Mouse (Mus musculus): ENCODE results near the gene Grid2. TPM values are rescaled to one million over a fixed set of nuclear protein-coding genes. Genes with fewer than 3 reads are reported as not detected.
"Not testable (repeated sequence)": the region's sequence is repeated elsewhere in the genome, so short reads cannot be mapped to it uniquely, and the experiment has no call there.

Grid2 gene
- polyA plus RNA-seq, 1 experiment = 0.06 TPM

DNA sequence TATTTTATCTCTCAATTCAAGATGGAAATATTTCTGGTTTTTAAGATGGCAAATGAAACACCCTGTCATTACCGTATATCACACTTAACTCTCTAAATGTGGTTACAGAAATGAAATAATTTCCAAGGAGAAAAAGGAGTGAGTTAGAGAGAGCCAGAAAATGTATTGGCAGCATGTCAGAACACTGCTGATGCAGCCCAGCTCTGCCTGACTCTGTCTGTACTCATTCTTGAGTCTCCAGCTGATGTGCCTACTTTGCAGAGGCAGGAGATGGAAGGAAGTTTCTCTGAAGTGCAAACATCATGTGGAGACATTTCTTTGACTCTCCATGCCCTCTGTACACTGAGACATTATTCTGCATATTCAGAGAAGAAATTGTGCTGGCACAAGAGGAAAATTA lies 226.5 kb downstream of the Grid2 start:
- no peak overlapping the region for H3K4me3 ChIP-seq (ENCODE audit: control insufficient read depth, low read depth, low read length)
- H3K27ac ChIP-seq (ENCODE audit: control insufficient read depth, insufficient read depth, low read depth, low read length) = no peak overlapping the region
- H3K27me3 ChIP-seq (ENCODE audit: control insufficient read depth, insufficient read depth, low read length) = no peaks in the 10 kb centered on the region
- no peaks in the 10 kb centered on the region for H3K4me1 ChIP-seq (ENCODE audit: control insufficient read depth, insufficient read depth, low read length)
- TF ChIP-seq POLR2A (IDR thresholded peaks at IDR 0.05; ENCODE audit: control insufficient read depth, low read depth, low read length) (no peak), CTCF (IDR thresholded peaks at IDR 0.05; ENCODE audit: control insufficient read depth, insufficient read depth, insufficient replicate concordance, low read depth, low read length) (no peak)
- H3K36me3 ChIP-seq (ENCODE audit: control insufficient read depth, insufficient read depth, low read length) = no peaks in the 10 kb centered on the region

DNA sequence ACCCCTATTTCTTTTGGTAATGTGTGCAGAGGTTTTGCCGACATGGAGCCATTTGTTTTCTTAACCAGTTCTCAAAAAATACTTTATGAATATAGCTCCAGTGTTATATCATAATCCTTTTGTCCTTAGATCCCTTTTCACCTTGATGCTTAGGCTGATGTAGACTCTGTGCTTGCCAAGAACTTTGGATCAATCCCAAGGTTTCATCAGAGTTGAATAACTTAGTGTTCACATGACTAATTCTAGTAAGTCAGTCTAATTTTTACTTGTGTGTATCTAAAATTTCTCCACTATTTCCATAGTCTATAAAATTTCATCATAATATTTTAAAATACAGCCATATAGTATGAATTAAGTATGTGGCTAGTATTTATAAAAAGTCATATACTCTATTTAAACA lies 259.3 kb downstream of the Grid2 start:
- Histone ChIP-seq H3K27ac (ENCODE audit: control insufficient read depth, insufficient read depth, low read depth, low read length) (no peak overlapping the region), H3K36me3 (ENCODE audit: control insufficient read depth, insufficient read depth, low read length) (no peaks in the 10 kb centered on the region), H3K27me3 (ENCODE audit: control insufficient read depth, insufficient read depth, low read length) (no peaks in the 10 kb centered on the region), H3K4me1 (ENCODE audit: control insufficient read depth, insufficient read depth, low read length) (no peaks in the 10 kb centered on the region), H3K4me3 (ENCODE audit: control insufficient read depth, low read depth, low read length) (no peak overlapping the region)
- TF ChIP-seq POLR2A (IDR thresholded peaks at IDR 0.05; ENCODE audit: control insufficient read depth, low read depth, low read length) (no peak), CTCF (IDR thresholded peaks at IDR 0.05; ENCODE audit: control insufficient read depth, insufficient read depth, insufficient replicate concordance, low read depth, low read length) (no peak)

DNA sequence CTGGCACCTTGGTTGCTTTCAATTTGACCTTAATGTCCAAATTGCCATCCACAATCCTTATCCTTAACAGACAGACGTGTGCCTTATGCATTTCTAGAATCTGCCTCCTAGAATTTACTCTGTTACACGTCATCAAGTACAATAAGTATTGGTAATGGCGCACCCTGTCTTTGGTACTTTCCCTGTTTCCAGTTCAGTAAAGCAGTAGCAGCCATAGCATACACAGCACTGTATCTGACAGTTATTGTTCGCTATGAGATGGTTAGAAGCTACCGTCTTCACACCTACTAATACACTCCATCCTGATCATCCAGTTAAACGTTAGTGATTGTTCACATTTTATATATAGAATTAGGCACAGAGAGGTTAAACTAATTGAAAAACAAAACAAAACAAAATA lies 260.3 kb downstream of the Grid2 start:
- Histone ChIP-seq H3K4me1 (ENCODE audit: control insufficient read depth, insufficient read depth, low read length) (no peaks in the 10 kb centered on the region), H3K36me3 (ENCODE audit: control insufficient read depth, insufficient read depth, low read length) (no peaks in the 10 kb centered on the region), H3K4me3 (ENCODE audit: control insufficient read depth, low read depth, low read length) (no peak overlapping the region), H3K27me3 (ENCODE audit: control insufficient read depth, insufficient read depth, low read length) (no peaks in the 10 kb centered on the region), H3K27ac (ENCODE audit: control insufficient read depth, insufficient read depth, low read depth, low read length) (no peak overlapping the region)
- TF ChIP-seq CTCF (IDR thresholded peaks at IDR 0.05; ENCODE audit: control insufficient read depth, insufficient read depth, insufficient replicate concordance, low read depth, low read length) (no peak), POLR2A (IDR thresholded peaks at IDR 0.05; ENCODE audit: control insufficient read depth, low read depth, low read length) (no peak)

DNA sequence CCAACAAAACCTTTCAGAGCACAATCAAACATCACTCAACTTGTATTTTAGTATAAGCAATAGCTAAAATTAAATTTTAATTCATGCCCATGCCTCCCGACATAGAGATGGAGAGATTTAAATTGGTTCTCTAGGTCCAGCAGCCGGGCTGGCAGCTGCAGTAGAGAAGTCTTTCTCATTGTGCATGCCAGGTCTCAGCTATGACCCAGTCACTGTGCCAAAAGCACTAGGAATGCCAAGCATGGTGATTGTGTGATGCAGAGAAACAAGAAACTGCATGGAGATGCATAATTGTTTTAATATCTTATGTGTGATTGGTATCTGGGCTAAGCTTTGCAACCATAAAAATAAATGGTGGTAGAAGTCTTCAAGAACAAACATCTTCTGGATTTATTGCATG lies 276.1 kb downstream of the Grid2 start:
- H3K4me3 ChIP-seq (ENCODE audit: control insufficient read depth, low read depth, low read length) = no peak overlapping the region
- H3K36me3 ChIP-seq (ENCODE audit: control insufficient read depth, insufficient read depth, low read length) = no peaks in the 10 kb centered on the region
- TF ChIP-seq CTCF (IDR thresholded peaks at IDR 0.05; ENCODE audit: control insufficient read depth, insufficient read depth, insufficient replicate concordance, low read depth, low read length) (no peak), POLR2A (IDR thresholded peaks at IDR 0.05; ENCODE audit: control insufficient read depth, low read depth, low read length) (no peak)
- no peaks in the 10 kb centered on the region for H3K27me3 ChIP-seq (ENCODE audit: control insufficient read depth, insufficient read depth, low read length)
- H3K4me1 ChIP-seq (ENCODE audit: control insufficient read depth, insufficient read depth, low read length) = no peaks in the 10 kb centered on the region
- no peak overlapping the region for H3K27ac ChIP-seq (ENCODE audit: control insufficient read depth, insufficient read depth, low read depth, low read length)

DNA sequence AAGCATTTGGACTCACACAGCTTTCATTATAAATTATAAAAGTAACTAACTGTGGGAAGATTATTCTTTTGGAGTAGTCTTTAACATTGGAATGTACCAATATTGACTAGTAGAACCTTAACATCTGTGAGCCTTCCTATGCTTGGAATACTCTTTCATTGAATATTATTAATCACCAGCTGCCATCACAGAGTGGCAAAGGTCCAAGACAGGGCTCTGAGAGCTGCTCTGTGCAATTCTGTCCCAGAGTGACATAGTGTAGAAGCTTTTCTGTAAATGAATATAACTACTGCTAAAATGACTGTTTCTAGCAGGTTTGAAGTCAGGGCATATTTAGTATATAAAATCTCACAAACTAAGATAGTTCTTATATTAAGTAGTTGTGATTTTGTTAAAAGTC lies 277.2 kb downstream of the Grid2 start:
- Histone ChIP-seq H3K4me3 (ENCODE audit: control insufficient read depth, low read depth, low read length) (no peak overlapping the region), H3K36me3 (ENCODE audit: control insufficient read depth, insufficient read depth, low read length) (no peaks in the 10 kb centered on the region), H3K27ac (ENCODE audit: control insufficient read depth, insufficient read depth, low read depth, low read length) (no peak overlapping the region), H3K27me3 (ENCODE audit: control insufficient read depth, insufficient read depth, low read length) (no peaks in the 10 kb centered on the region), H3K4me1 (ENCODE audit: control insufficient read depth, insufficient read depth, low read length) (no peaks in the 10 kb centered on the region)
- no peak for TF ChIP-seq CTCF (IDR thresholded peaks at IDR 0.05; ENCODE audit: control insufficient read depth, insufficient read depth, insufficient replicate concordance, low read depth, low read length)
- no peak for TF ChIP-seq POLR2A (IDR thresholded peaks at IDR 0.05; ENCODE audit: control insufficient read depth, low read depth, low read length)

DNA sequence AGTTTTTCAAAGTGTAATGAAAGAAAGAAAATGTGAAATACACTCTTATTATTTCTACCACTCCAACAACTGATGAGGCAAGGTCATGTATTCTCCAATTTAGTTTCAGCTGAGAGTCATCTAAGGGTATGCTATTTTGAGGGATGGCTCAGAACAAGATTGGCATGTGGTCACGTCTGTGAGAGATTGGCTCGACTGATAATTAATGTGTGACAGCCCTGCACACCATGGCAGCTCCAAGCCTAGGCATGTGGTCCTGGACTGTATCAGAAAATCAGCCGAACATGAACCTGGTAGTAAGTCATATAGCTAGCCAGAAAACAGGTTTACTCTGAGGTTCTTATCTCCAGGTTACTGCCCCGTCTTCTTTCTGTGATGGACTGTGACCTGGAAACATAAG lies 292.1 kb downstream of the Grid2 start:
- TF ChIP-seq CTCF (IDR thresholded peaks at IDR 0.05; ENCODE audit: control insufficient read depth, insufficient read depth, insufficient replicate concordance, low read depth, low read length) = no peak
- no peak for TF ChIP-seq POLR2A (IDR thresholded peaks at IDR 0.05; ENCODE audit: control insufficient read depth, low read depth, low read length)
- Histone ChIP-seq H3K4me1 (ENCODE audit: control insufficient read depth, insufficient read depth, low read length) (no peaks in the 10 kb centered on the region), H3K4me3 (ENCODE audit: control insufficient read depth, low read depth, low read length) (no peak overlapping the region), H3K27me3 (ENCODE audit: control insufficient read depth, insufficient read depth, low read length) (no peaks in the 10 kb centered on the region), H3K36me3 (ENCODE audit: control insufficient read depth, insufficient read depth, low read length) (no peaks in the 10 kb centered on the region), H3K27ac (ENCODE audit: control insufficient read depth, insufficient read depth, low read depth, low read length) (no peak overlapping the region)

DNA sequence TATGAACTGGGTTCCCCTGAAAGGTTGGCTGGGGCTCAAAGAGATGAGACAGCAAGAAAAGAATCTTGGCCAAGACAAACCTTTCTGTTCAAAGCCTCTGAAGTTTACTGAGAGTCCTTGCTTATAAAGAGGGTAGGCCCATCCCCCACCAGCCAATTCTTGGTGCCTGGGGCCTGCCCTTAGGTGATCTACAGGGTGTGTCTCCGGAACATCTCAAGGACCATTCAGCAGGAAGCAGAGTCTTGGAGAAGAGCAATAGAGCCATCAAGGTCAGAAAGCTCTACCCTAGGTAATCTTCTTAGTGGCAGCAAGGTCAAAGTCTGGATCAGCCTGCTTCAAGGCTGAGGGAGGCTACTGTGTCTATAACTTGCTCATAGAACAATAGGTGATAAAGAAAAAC lies 313.1 kb downstream of the Grid2 start:
- not testable (repeated sequence) for H3K4me1 ChIP-seq (ENCODE audit: control insufficient read depth, insufficient read depth, low read length); H3K4me3 ChIP-seq (ENCODE audit: control insufficient read depth, low read depth, low read length); H3K27ac ChIP-seq (ENCODE audit: control insufficient read depth, insufficient read depth, low read depth, low read length); H3K27me3 ChIP-seq (ENCODE audit: control insufficient read depth, insufficient read depth, low read length); H3K36me3 ChIP-seq (ENCODE audit: control insufficient read depth, insufficient read depth, low read length)

DNA sequence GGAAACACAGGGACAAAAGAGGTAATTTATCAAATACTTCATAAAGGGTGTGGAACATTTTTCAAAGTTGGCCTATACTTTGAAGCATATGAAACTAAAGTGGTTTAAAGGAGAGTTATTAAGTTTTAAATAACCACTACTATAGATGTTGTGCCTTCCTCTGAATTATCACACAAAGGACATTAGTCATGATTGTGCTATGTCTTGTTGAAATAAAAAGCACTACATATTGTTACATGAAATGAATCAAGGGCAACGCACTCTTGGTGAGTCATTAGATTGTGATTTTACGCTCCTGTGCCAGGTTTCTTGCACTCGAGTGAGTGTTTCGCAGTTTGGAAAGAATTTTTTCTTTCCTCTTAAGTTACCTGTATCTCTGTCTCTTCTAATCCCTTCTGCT lies 335.0 kb downstream of the Grid2 start:
- Histone ChIP-seq H3K4me1 (ENCODE audit: control insufficient read depth, insufficient read depth, low read length) (no peaks in the 10 kb centered on the region), H3K27me3 (ENCODE audit: control insufficient read depth, insufficient read depth, low read length) (no peaks in the 10 kb centered on the region), H3K36me3 (ENCODE audit: control insufficient read depth, insufficient read depth, low read length) (no peaks in the 10 kb centered on the region), H3K27ac (ENCODE audit: control insufficient read depth, insufficient read depth, low read depth, low read length) (no peak overlapping the region), H3K4me3 (ENCODE audit: control insufficient read depth, low read depth, low read length) (no peak overlapping the region)
- no peak for TF ChIP-seq POLR2A (IDR thresholded peaks at IDR 0.05; ENCODE audit: control insufficient read depth, low read depth, low read length)
- no peak for TF ChIP-seq CTCF (IDR thresholded peaks at IDR 0.05; ENCODE audit: control insufficient read depth, insufficient read depth, insufficient replicate concordance, low read depth, low read length)
